9 mouse cellular contexts compared by ENCODE assay signal in the genomic region with DNA sequence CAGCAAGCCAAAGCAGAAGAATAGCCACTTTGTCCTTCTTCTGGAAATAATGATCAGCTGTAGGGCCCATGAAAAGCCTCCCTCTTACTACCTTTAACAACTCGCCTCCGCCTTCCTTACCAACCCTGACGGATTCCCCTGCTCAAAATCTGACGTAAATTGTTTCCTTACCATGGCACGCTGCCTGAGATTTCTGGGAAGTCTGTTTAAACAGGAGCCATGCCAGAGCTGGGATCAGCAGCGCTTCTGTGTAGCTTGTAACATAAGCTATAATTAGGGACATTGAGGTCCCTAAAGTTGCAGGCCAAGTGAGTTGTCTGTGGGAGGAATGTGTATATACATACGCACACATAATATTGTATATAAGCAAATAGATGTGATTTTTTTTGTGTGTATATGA.
A peak's percentile ranks its signal among the peaks of the same experiment; 100 is the strongest.
DNase-seq lines count a peak whose midpoint lies in the region; ATAC-seq and TF ChIP-seq lines count a peak whose summit lies in the region.
"Had no signal": no experiment of that assay in that cellular context is flagged by ENCODE, and none has a peak within 500 bp of the region (broad histone marks: within the 10 kb centered on the region; RNA-seq: fewer than 3 reads in every experiment).

No protein-coding gene starts in this region.

- TF ChIP-seq CTCF in midbrain, postnatal 0 days (IDR thresholded peaks at IDR 0.05) = no peak

- no peaks in the 10 kb centered on the region for H3K4me1 ChIP-seq in hindbrain, embryonic 11.5 days (replicated peaks; ENCODE audit: control insufficient read depth, insufficient read depth, low read length)
- no peaks in the 10 kb centered on the region for H3K4me1 ChIP-seq in midbrain, postnatal 0 days (ENCODE audit: insufficient read depth, low read length)

- H3K36me3 ChIP-seq in hindbrain, embryonic 11.5 days (ENCODE audit: control insufficient read depth, insufficient read depth, low read length) = no peaks in the 10 kb centered on the region
- no peaks in the 10 kb centered on the region for H3K36me3 ChIP-seq in midbrain, postnatal 0 days (ENCODE audit: insufficient read depth, low read length)

- DNase-seq in adrenal gland, postnatal 14 days = peak; percentile 9
- no peak for DNase-seq in adrenal gland, adult 8-10 months
- DNase-seq in right cerebral cortex, adult 18-20 months = peak; percentile 21
- DNase-seq in right cerebral cortex, postnatal 36 days (ENCODE audit: low spot score in 2 of 2) = no peak
- peak; percentile 3 to 4 for DNase-seq in layer of hippocampus, postnatal 36 days
- DNase-seq in B cell, adult 2 months = no peak
- no peak for DNase-seq in hindbrain, embryonic 11.5 days (ENCODE audit: low spot score)
- DNase-seq in midbrain, postnatal 0 days (ENCODE audit: low spot score) = no peak

- no peaks in the 10 kb centered on the region for H3K9me3 ChIP-seq in hindbrain, embryonic 11.5 days (ENCODE audit: control insufficient read depth, low read length)
- H3K9me3 ChIP-seq in midbrain, postnatal 0 days (ENCODE audit: low read length) = no peaks in the 10 kb centered on the region

- no peaks in the 10 kb centered on the region for H3K27me3 ChIP-seq in hindbrain, embryonic 11.5 days (ENCODE audit: control insufficient read depth, insufficient read depth, low read length)
- no peaks in the 10 kb centered on the region for H3K27me3 ChIP-seq in midbrain, postnatal 0 days (ENCODE audit: insufficient read depth, low read length)

- no peak for ATAC-seq in hindbrain, embryonic 11.5 days (ENCODE audit: low FRiP score)
- ATAC-seq in midbrain, postnatal 0 days (ENCODE audit: low FRiP score) = no peak

- no peak overlapping the region for H3K27ac ChIP-seq in hindbrain, embryonic 11.5 days (ENCODE audit: low read depth, low read length)
- H3K27ac ChIP-seq in midbrain, postnatal 0 days (ENCODE audit: low read depth, low read length) = no peak overlapping the region
- H3K27ac ChIP-seq: layer of hippocampus, adult 2 months had no signal

- 84% methylated on average over 7 of the region's 7 CpGs for WGBS in hindbrain, embryonic 11.5 days
- WGBS in midbrain, postnatal 0 days = 72% methylated on average over 7 of the region's 7 CpGs

- H3K9ac ChIP-seq in hindbrain, embryonic 11.5 days (ENCODE audit: low read depth, low read length) = no peak overlapping the region
- no peak overlapping the region for H3K9ac ChIP-seq in midbrain, postnatal 0 days (replicated peaks; ENCODE audit: low read length, poor library complexity, severe bottlenecking)

- H3K4me2 ChIP-seq in hindbrain, embryonic 11.5 days (replicated peaks; ENCODE audit: low read depth, low read length) = no peak overlapping the region
- H3K4me2 ChIP-seq in midbrain, postnatal 0 days (ENCODE audit: low read depth, low read length, poor library complexity, severe bottlenecking) = no peak overlapping the region

- H3K4me3 ChIP-seq in hindbrain, embryonic 11.5 days (ENCODE audit: low read depth, low read length) = no peak overlapping the region
- no peak overlapping the region for H3K4me3 ChIP-seq in midbrain, postnatal 0 days (ENCODE audit: low read depth, low read length)
- H3K4me3 ChIP-seq: layer of hippocampus, adult 2 months had no signal

Comparison
In these comparisons a context has a peak if more than half of its experiments do, and no peak if none do; other contexts are left out.
1. DNase-seq: peak in adrenal gland, postnatal 14 days (single experiment), right cerebral cortex, adult 18-20 months (single experiment) and layer of hippocampus, postnatal 36 days (2 of 2); none in adrenal gland, adult 8-10 months (single experiment), right cerebral cortex, postnatal 36 days (0 of 2), B cell, adult 2 months (0 of 2), hindbrain, embryonic 11.5 days (single experiment) and midbrain, postnatal 0 days (single experiment).